Mouse (Mus musculus) E14TG2a.4 (cell line): ENCODE results near the gene Pik3cg.

Experiments used
- H3K27me3 ChIP-seq: 2 replicates; pipeline ENCODE4 v1.6.1; 2014; ENCODE audit warnings: low read length, control low read depth; ENCODE audit not compliant: insufficient read depth
- H3K36me3 ChIP-seq: 2 replicates; pipeline ENCODE4 v1.6.1; 2014; ENCODE audit warnings: low read length, control low read depth; ENCODE audit not compliant: insufficient read depth
- H3K4me1 ChIP-seq: replicated peaks from 2 replicates; pipeline ENCODE4 v1.6.1; 2014; ENCODE audit warnings: low read depth, low read length, control low read depth
- H3K4me3 ChIP-seq: replicated peaks from 2 replicates; pipeline ENCODE4 v1.5.1; 2014; ENCODE audit warnings: mild to moderate bottlenecking, low read length
- H3K9me3 ChIP-seq: 2 replicates; pipeline ENCODE4 v1.6.1; 2014; ENCODE audit warnings: low read length, control low read depth
- CTCF ChIP-seq: conservative IDR thresholded peaks from 2 replicates; pipeline ENCODE4 v1.5.1; 2014; ENCODE audit warnings: low read length
- NANOG ChIP-seq: IDR thresholded peaks from 2 replicates; pipeline ENCODE4 v1.6.1; 2014; ENCODE audit warnings: borderline replicate concordance, low read length, mixed read lengths
- POU5F1 ChIP-seq: IDR thresholded peaks from 2 replicates; pipeline ENCODE4 v1.6.1; 2014; ENCODE audit warnings: low read length, borderline replicate concordance

Pik3cg gene

DNA sequence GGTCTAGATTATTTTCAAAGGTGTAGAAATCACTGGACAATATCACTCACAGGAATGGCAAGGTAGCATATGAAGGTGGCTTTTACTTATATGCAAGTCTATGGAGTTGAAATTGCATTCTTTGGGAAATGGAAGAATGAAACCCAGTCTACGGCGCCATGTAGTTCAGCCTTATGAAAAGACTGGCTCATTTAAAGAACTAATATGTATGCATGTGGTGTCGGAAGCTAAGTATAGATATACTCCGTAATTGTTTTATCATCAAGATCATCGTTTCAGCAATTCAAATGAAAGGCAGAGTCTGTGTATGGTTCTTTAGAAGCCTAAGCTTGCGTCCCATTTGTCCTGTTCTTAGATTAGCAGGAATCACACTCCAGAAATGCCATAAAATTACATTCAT is 34.0 kb downstream of the Pik3cg start:
- Histone ChIP-seq H3K9me3 (no peaks in the 10 kb centered on the region), H3K4me1 (peaks cover 4% of the 10 kb centered on the region), H3K27me3 (peaks cover 22% of the 10 kb centered on the region), H3K4me3 (no peak overlapping the region), H3K36me3 (no peaks in the 10 kb centered on the region)
- no peak for TF ChIP-seq POU5F1
- no peak for TF ChIP-seq CTCF
- no peak for TF ChIP-seq NANOG

DNA sequence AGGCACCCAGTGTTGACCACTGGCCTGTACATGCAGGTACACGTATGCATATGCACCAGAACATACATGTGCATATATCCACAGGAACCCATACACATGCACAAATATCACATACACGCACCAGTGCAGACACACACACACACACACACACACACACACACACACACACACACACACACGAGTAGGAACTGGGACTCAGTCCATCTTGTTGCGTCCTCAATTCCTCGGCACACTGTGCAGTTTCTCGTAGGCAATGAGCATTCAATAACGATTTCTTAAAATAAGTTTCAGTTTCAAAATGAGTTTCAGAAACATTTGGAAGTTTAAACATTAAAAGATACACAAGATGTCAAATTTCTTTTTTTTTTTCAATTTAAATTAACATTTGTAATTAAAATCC is 35.6 kb downstream of the Pik3cg start:
- Histone ChIP-seq H3K36me3 (no peaks in the 10 kb centered on the region), H3K4me3 (no peak overlapping the region), H3K9me3 (no peaks in the 10 kb centered on the region), H3K27me3 (peaks cover 22% of the 10 kb centered on the region), H3K4me1 (peaks cover 18% of the 10 kb centered on the region)
- TF ChIP-seq NANOG, result no peak

DNA sequence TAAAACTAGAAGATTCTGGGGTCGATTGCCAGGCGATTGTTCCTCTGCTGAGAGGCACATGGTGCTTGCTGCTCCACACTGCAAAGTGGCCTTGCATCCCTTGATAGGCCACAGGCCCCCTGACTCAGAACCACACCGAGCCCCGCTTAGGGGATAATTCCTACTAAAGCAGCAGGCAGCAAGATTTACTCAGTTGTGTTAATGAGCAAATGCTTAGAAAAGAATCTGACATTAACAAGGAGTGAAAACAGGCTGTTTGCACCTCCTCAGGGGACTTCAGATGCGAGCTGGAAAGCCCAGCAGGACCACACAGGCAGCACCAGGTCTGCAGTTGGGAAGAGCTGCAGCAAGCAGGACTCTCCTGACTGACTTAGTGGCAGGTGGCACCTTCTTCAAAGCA is 39.3 kb downstream of the Pik3cg start:
- Histone ChIP-seq H3K4me3 (no peak overlapping the region), H3K4me1 (peaks cover 18% of the 10 kb centered on the region), H3K9me3 (peaks cover 6% of the 10 kb centered on the region), H3K27me3 (peaks cover 8% of the 10 kb centered on the region; the same call in 1 of the 2 replicates), H3K36me3 (no peaks in the 10 kb centered on the region)
- TF ChIP-seq POU5F1 (no peak), NANOG (peak; percentile 87)

DNA sequence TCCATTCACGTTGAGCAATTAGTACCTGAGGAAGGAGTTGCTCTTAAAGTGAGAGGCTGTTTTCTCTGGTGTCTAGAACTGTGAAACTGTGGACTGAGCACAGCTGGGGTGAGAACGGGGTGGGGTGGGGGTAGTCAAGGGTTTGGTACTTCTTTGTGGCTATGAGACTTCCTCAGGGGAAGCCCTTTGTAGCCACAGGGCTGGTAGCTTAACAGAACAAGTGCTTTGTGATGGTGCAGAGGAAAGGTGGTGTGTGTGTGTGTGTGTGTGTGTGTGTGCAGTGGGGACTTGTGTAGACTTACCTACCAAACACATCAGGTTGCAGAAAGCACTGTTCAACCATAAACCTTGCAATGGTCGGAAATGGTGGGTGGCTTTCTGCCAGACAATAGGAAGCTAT is 39.7 kb downstream of the Pik3cg start:
- Histone ChIP-seq H3K4me1 (peaks cover 18% of the 10 kb centered on the region), H3K4me3 (no peak overlapping the region), H3K9me3 (peaks cover 8% of the 10 kb centered on the region), H3K36me3 (no peaks in the 10 kb centered on the region), H3K27me3 (peaks cover 8% of the 10 kb centered on the region; the same call in 1 of the 2 replicates)
- TF ChIP-seq CTCF (no peak), NANOG (no peak), POU5F1 (no peak)

DNA sequence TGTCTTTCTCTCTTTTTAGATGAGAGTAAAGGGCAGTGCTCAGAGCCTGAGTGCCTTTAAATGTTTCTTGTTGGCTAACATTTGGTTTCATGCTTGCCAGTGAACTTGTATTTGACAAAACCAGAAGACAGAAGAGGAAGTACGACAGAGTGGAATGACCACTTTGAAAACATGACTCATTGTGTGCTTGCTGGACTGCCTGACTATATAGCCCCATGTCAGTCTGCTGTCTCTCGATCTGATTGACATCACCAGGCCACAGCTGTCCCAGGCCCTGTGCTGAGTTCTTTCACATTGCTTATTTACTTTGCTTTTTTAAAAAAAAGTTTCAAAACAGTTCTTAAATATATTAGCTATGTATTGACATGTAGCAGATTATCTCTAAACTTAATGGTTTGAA is 44.8 kb downstream of the Pik3cg start:
- no peaks in the 10 kb centered on the region for H3K27me3 ChIP-seq
- H3K4me3 ChIP-seq, result no peak overlapping the region
- TF ChIP-seq POU5F1 (no peak), NANOG (no peak), CTCF (no peak)
- H3K9me3 ChIP-seq, result peaks cover 20% of the 10 kb centered on the region
- H3K36me3 ChIP-seq, result no peaks in the 10 kb centered on the region
- H3K4me1 ChIP-seq, result peaks cover 8% of the 10 kb centered on the region

DNA sequence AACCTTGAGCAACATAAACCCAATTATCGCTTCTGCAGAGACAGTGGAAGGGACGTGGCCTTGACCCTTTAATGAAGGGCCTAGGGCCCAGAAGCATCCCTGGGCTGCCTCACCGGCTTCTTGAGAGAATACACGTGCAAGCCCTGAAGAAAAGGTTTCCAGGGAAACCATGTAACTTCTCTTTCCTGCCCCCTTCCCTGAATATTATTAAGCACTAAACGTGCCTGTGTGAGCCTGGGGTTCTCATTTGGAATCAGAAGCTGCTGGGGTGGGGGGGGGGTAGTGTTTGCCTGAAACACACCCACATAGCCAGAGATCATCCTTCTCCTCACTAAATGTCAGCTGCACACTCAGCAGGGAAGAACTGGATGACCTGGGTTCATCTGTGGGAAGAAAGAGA is 49.7 kb downstream of the Pik3cg start:
- no peaks in the 10 kb centered on the region for H3K27me3 ChIP-seq
- no peak overlapping the region for H3K4me3 ChIP-seq
- no peaks in the 10 kb centered on the region for H3K4me1 ChIP-seq
- H3K36me3 ChIP-seq, result no peaks in the 10 kb centered on the region
- TF ChIP-seq CTCF (no peak), NANOG (no peak), POU5F1 (no peak)
- peaks cover 12% of the 10 kb centered on the region; the same call in 1 of the 2 replicates for H3K9me3 ChIP-seq

DNA sequence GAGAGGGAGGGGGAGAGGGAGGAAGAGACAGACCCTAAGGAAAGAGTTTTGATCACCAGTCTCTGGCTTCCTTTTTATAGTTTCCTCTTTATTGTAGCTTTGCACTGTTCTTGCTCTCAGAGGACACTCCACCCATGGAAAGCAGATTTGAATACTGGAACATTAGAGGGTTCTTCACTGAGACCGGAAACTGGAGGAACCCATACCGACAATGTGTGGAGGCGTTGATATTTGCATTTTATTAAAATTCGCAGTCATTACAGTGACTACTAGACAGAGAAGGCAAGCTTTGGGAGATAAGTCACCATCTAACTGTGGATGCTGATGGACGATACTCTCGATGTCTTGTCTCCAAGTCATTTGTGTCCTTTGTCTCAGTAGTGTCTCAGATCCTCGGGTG is 61.9 kb downstream of the Pik3cg start:
- no peak for TF ChIP-seq CTCF
- no peak for TF ChIP-seq POU5F1
- no peak for TF ChIP-seq NANOG
- Histone ChIP-seq H3K36me3 (no peaks in the 10 kb centered on the region), H3K9me3 (peaks cover 1% of the 10 kb centered on the region; the same call in 1 of the 2 replicates), H3K4me1 (no peaks in the 10 kb centered on the region), H3K4me3 (no peak overlapping the region), H3K27me3 (0 out of 2 replicates have a peak, but pooled peaks cover 2% of the 10 kb centered on the region)

DNA sequence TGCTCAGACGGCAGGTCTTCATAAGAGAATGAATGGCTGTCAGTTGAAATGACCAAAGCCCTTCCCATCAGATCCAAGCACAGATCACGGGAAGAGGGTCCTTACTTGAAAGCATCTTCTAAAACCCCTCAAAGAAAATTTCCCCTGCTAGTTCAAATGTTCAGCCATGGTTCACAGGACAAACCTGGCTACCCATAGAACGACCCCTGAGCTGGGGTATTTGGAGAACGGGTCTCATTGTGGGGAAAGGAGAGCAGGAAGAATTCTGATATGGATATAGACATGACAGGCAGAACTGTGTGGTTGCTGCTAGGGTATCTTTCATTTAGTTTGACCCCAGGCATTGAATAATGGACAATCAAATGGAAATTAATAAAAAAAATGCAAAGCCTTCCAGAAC is 62.8 kb downstream of the Pik3cg start:
- TF ChIP-seq POU5F1 (no peak), CTCF (no peak), NANOG (no peak)
- Histone ChIP-seq H3K36me3 (no peaks in the 10 kb centered on the region), H3K9me3 (no peaks in the 10 kb centered on the region), H3K4me1 (no peaks in the 10 kb centered on the region), H3K4me3 (no peak overlapping the region), H3K27me3 (0 out of 2 replicates have a peak, but pooled peaks cover 2% of the 10 kb centered on the region)

DNA sequence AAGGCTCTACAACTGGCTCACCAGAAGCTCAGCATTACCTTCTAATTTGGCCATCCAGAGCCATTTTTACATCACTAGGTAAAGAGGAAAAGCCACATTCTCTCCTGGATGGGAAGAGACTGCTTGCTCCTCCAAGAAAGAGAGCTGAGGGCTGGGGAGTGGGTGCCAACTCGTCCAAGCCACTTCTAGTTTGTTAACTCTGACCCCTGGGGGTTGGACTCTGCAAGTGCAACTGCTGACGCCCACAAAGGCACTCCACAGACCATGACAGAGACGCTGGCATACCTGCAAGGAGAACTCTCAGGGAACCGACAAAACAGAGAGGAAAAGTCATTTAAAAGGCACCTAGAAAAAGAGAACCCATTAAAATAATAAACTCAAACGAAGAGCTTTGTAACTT is 63.9 kb downstream of the Pik3cg start:
- H3K27me3 ChIP-seq, result 0 out of 2 replicates have a peak, but pooled peaks cover 2% of the 10 kb centered on the region
- no peak overlapping the region for H3K4me3 ChIP-seq
- no peaks in the 10 kb centered on the region for H3K36me3 ChIP-seq
- no peaks in the 10 kb centered on the region for H3K4me1 ChIP-seq
- TF ChIP-seq POU5F1 (no peak), CTCF (peak; percentile 81)
- no peaks in the 10 kb centered on the region for H3K9me3 ChIP-seq
